Mouse (Mus musculus): Measurements from ENCODE around the gene 4932438A13Rik. TPM values are rescaled to one million over a fixed set of nuclear protein-coding genes. Genes with fewer than 3 reads are reported as not detected.

The 4932438A13Rik gene
- polyA plus RNA-seq, 2 experiments, result 28.3 to 68.4 TPM

DNA sequence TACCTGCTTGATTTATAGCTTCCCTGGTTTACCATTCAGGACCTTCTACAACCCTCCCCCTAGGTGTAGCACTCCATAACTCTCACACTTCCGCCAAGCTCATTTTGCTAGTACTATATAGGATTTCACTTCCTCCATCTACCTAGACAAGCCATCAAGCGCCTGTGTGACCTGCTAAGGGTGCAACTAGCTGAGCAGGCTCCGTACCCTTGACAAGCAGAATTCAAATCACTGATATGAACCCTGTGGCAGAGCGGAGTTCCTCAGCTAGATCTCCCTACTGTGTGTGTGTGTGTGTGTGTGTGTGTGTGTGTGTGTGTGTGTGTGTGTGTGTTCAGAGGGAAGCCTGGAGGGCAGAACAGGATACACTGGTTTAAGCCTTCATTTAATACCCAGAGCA is 37.4 kb upstream of the 4932438A13Rik start:
- DNase-seq (ENCODE audit: low spot score) (no peak), ATAC-seq (ENCODE audit: low FRiP score, low read depth) (no peak)
- Histone ChIP-seq H3K27me3 (ENCODE audit: control insufficient read depth, insufficient read depth, low read length) (no peaks in the 10 kb centered on the region), H3K4me1 (ENCODE audit: control insufficient read depth, insufficient read depth, low read length) (no peaks in the 10 kb centered on the region), H3K9ac (ENCODE audit: low read depth, low read length, severe bottlenecking) (no peak overlapping the region), H3K9me3 (ENCODE audit: control insufficient read depth, low read length) (no peaks in the 10 kb centered on the region), H3K27ac (replicated peaks; ENCODE audit: low read depth, low read length) (no peak overlapping the region), H3K4me2 (replicated peaks; ENCODE audit: low read depth, low read length, severe bottlenecking) (no peak overlapping the region), H3K36me3 (ENCODE audit: control insufficient read depth, insufficient read depth, low read length) (no peaks in the 10 kb centered on the region), H3K4me3 (replicated peaks; ENCODE audit: low read length) (no peak overlapping the region)
- TF ChIP-seq POLR2A (IDR thresholded peaks at IDR 0.05; ENCODE audit: borderline replicate concordance, extremely low read depth, insufficient read depth, insufficient read length), result no peak
- WGBS, result 72% methylated on average over 4 of the region's 4 CpGs

DNA sequence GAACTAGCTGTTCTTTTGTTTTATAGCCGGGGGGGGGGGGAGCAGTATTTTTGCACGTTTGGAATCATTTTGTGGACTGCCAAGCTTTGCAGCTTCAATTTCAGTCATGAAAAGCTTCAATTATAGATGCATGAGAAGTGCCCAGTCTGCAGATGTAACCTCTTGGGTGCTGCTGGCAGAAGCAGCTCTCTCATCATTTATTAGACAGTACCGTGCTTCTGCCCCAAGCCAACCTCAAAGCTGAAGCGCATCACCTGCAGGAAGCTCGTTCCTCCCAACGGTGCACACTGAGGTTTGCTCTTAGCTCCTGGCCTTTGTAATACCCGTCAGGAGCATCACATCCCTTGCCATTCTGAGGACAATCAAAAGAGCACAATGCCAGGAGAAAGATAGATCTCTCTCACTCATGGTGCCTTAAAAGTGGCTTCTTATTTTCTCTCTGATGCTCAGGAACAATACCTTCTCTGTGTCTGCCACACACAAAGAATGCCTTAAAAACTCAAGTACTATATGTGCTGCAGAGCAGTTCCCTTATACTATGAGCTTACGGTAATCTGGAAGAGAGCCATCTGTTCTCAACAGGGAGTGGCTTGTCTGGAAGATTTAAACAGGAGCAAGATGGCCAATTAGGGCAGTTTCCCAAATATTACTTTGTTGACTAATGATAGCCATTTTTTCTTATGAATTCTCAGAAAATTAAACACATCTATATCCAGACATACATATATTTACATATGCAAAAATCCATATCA is 35.5 kb upstream of the 4932438A13Rik start:
- Histone ChIP-seq H3K36me3 (ENCODE audit: control insufficient read depth, insufficient read depth, low read length) (no peaks in the 10 kb centered on the region), H3K9ac (ENCODE audit: low read depth, low read length, severe bottlenecking) (no peak overlapping the region), H3K4me2 (replicated peaks; ENCODE audit: low read depth, low read length, severe bottlenecking) (no peak overlapping the region), H3K4me3 (replicated peaks; ENCODE audit: low read length) (no peak overlapping the region), H3K27ac (replicated peaks; ENCODE audit: low read depth, low read length) (no peak overlapping the region), H3K9me3 (ENCODE audit: control insufficient read depth, low read length) (no peaks in the 10 kb centered on the region), H3K27me3 (ENCODE audit: control insufficient read depth, insufficient read depth, low read length) (no peaks in the 10 kb centered on the region), H3K4me1 (ENCODE audit: control insufficient read depth, insufficient read depth, low read length) (no peaks in the 10 kb centered on the region)
- WGBS, result 57% methylated on average over 8 of the region's 8 CpGs
- ATAC-seq (ENCODE audit: low FRiP score, low read depth) (no peak), DNase-seq (ENCODE audit: low spot score) (peak; percentile 6)
- no peak for TF ChIP-seq POLR2A (IDR thresholded peaks at IDR 0.05; ENCODE audit: borderline replicate concordance, extremely low read depth, insufficient read depth, insufficient read length)

DNA sequence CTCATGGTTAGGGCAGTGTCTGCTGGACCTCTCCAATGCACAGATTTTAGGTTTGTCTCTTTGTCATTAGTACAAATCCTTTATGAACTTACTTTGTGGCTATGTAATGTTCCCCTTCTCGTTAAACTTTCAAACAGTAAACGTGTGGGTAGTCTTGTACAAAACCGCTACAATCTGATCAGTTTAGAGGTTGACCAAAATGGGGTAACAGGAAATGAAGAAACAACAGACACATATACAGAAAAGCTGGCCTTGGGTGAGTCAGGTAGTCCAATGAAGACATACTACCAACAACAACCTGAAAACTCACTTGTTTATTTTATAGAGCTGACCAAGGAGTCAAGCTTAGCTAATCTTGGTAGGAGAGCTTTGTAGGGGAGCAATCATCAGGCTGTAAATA is 32.7 kb upstream of the 4932438A13Rik start:
- Histone ChIP-seq H3K9ac (ENCODE audit: low read depth, low read length, severe bottlenecking) (no peak overlapping the region), H3K36me3 (ENCODE audit: control insufficient read depth, insufficient read depth, low read length) (no peaks in the 10 kb centered on the region), H3K27me3 (ENCODE audit: control insufficient read depth, insufficient read depth, low read length) (no peaks in the 10 kb centered on the region), H3K4me1 (ENCODE audit: control insufficient read depth, insufficient read depth, low read length) (no peaks in the 10 kb centered on the region), H3K27ac (replicated peaks; ENCODE audit: low read depth, low read length) (no peak overlapping the region), H3K4me2 (replicated peaks; ENCODE audit: low read depth, low read length, severe bottlenecking) (no peak overlapping the region), H3K9me3 (ENCODE audit: control insufficient read depth, low read length) (no peaks in the 10 kb centered on the region), H3K4me3 (replicated peaks; ENCODE audit: low read length) (no peak overlapping the region)
- no peak for DNase-seq (ENCODE audit: low spot score)
- no peak for TF ChIP-seq POLR2A (IDR thresholded peaks at IDR 0.05; ENCODE audit: borderline replicate concordance, extremely low read depth, insufficient read depth, insufficient read length)
- ATAC-seq (ENCODE audit: low FRiP score, low read depth), result no peak
- WGBS, result 89% methylated on average over 3 of the region's 3 CpGs

DNA sequence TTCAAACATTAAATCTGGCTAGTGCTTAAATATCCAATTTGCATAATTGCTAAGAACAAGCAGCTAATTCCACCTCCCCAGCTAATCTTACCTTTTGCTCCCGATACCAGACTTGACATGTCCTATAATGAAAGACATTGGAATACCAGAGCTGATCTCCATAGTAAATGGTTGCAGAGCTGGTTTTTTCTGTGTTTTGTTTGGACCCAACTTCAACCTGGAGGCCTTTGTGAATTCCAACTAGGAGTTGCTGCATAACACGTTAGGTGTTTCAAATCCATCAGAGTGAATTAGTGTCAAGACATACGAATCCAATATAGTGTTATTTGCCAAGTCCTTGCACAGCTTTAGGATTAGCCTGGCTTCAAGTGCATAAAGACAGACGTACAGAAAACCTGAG is 28.5 kb upstream of the 4932438A13Rik start:
- Histone ChIP-seq H3K4me1 (ENCODE audit: control insufficient read depth, insufficient read depth, low read length) (no peaks in the 10 kb centered on the region), H3K36me3 (ENCODE audit: control insufficient read depth, insufficient read depth, low read length) (no peaks in the 10 kb centered on the region), H3K9me3 (ENCODE audit: control insufficient read depth, low read length) (no peaks in the 10 kb centered on the region), H3K4me3 (replicated peaks; ENCODE audit: low read length) (no peak overlapping the region), H3K4me2 (replicated peaks; ENCODE audit: low read depth, low read length, severe bottlenecking) (no peak overlapping the region), H3K27ac (replicated peaks; ENCODE audit: low read depth, low read length) (no peak overlapping the region), H3K27me3 (ENCODE audit: control insufficient read depth, insufficient read depth, low read length) (no peaks in the 10 kb centered on the region), H3K9ac (ENCODE audit: low read depth, low read length, severe bottlenecking) (no peak overlapping the region)
- no peak for TF ChIP-seq POLR2A (IDR thresholded peaks at IDR 0.05; ENCODE audit: borderline replicate concordance, extremely low read depth, insufficient read depth, insufficient read length)
- DNase-seq (ENCODE audit: low spot score), result no peak
- whole genome bisulfite sequencing, result 72% methylated on average over 4 of the region's 4 CpGs
- no peak for ATAC-seq (ENCODE audit: low FRiP score, low read depth)

DNA sequence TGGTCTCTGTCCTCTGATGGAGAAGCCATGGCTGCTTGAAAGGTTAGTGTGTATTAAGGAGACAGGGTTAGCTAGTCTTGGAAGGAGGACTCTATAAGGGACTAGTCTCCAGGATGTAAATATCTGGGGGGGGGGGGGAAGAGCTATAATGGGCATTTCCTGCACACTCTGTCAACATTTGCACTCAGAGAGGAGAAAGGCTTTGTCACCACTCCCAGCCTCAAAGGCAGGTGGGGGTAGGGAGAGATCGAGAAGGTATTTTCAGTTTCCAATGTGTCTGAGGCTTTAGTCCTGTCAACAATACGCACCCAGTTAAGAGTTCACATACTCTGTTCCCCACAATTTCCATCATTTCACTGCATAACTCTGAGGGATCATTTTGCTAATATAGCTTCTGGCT is 28.1 kb upstream of the 4932438A13Rik start:
- ATAC-seq (ENCODE audit: low FRiP score, low read depth) (no peak), DNase-seq (ENCODE audit: low spot score) (no peak)
- 92% methylated on average over 2 of the region's 2 CpGs for WGBS
- Histone ChIP-seq H3K27me3 (ENCODE audit: control insufficient read depth, insufficient read depth, low read length) (no peaks in the 10 kb centered on the region), H3K27ac (replicated peaks; ENCODE audit: low read depth, low read length) (no peak overlapping the region), H3K36me3 (ENCODE audit: control insufficient read depth, insufficient read depth, low read length) (no peaks in the 10 kb centered on the region), H3K4me1 (ENCODE audit: control insufficient read depth, insufficient read depth, low read length) (no peaks in the 10 kb centered on the region), H3K4me2 (replicated peaks; ENCODE audit: low read depth, low read length, severe bottlenecking) (no peak overlapping the region), H3K9ac (ENCODE audit: low read depth, low read length, severe bottlenecking) (no peak overlapping the region), H3K4me3 (replicated peaks; ENCODE audit: low read length) (no peak overlapping the region), H3K9me3 (ENCODE audit: control insufficient read depth, low read length) (no peaks in the 10 kb centered on the region)
- TF ChIP-seq POLR2A (IDR thresholded peaks at IDR 0.05; ENCODE audit: borderline replicate concordance, extremely low read depth, insufficient read depth, insufficient read length), result no peak

Measured in limb, embryonic 14.5 days (tissue).